Mouse (Mus musculus) liver, embryonic 14.5 days (tissue): ENCODE data around the gene Lnpep.

Experiments
- CTCF ChIP-seq: IDR thresholded peaks from 2 replicates; pipeline ENCODE4 v1.5.1; 2016; ENCODE audit warnings: antibody characterized with exemption, low read depth, control low read depth
- EP300 ChIP-seq: IDR thresholded peaks from 2 replicates; pipeline ENCODE4 v1.6.1; 2016; ENCODE audit warnings: antibody characterized with exemption, low read depth

DNA sequence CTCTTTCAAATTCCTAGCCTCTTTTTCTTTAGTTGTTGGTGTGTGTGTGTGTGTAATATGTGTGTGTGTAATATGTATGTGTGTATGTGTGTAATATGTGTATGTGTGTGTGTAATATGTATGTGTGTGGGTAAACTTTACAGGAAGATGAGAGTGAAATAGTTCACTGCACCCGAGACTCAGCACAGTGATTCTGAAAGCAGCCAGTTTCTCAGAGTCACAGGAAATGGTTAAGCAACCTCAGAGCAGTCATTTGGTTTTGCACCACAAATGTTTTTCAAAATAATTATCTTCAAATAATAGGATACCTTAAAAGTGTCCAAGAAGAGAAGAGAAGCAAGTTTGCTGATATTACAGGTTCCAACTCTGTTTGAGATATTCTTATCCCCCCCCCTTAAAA is 24.8 kb downstream of the Lnpep start:
- no peak for TF ChIP-seq CTCF
- TF ChIP-seq EP300: no peak
